Mouse (Mus musculus) forebrain, postnatal 0 days (tissue): ENCODE results near the gene Apba2. TPM values are rescaled to one million over a fixed set of nuclear protein-coding genes. Genes with fewer than 3 reads are reported as not detected.

Source experiments
- ATAC-seq: fragments of 200-750 bp; cut with Nextera tagmentation; 2 replicates; pipeline ENCODE4 v1.8.0; 2017; ENCODE audit warnings: mild to moderate bottlenecking, moderate library complexity
- DNase-seq: peaks from one replicate; pipeline ENCODE4 v3.0.0-alpha.2; 2015
- H3K27ac ChIP-seq: fragments of 300-500 bp; sonication (generic); 2 replicates; pipeline ENCODE4 v1.5.1; 2014; ENCODE audit warnings: low read depth, mild to moderate bottlenecking, antibody characterized with exemption, low read length, moderate library complexity, mixed read lengths
- H3K27me3 ChIP-seq: fragments of 300-500 bp; sonication (generic); 2 replicates; pipeline ENCODE4 v1.6.1; 2014; ENCODE audit warnings: mild to moderate bottlenecking, low read length, mixed read lengths; ENCODE audit not compliant: insufficient read depth
- H3K36me3 ChIP-seq: fragments of 300-500 bp; sonication (generic); 2 replicates; pipeline ENCODE4 v1.6.1; 2014; ENCODE audit warnings: mild to moderate bottlenecking, moderate library complexity; ENCODE audit not compliant: insufficient read depth
- H3K4me1 ChIP-seq: fragments of 300-500 bp; sonication (generic); 2 replicates; pipeline ENCODE4 v1.6.1; 2014; ENCODE audit warnings: antibody characterized with exemption; ENCODE audit not compliant: insufficient read depth
- H3K4me2 ChIP-seq: fragments of 300-500 bp; sonication (generic); 2 replicates; pipeline ENCODE4 v1.6.1; 2014; ENCODE audit warnings: low read depth, mild to moderate bottlenecking, moderate library complexity
- H3K4me3 ChIP-seq: fragments of 300-500 bp; sonication (generic); 2 replicates; pipeline ENCODE4 v1.5.1; 2014; ENCODE audit warnings: low read depth, low read length, mixed read lengths
- H3K9ac ChIP-seq: fragments of 300-500 bp; sonication (generic); 2 replicates; pipeline ENCODE4 v1.6.1; 2014; ENCODE audit warnings: mild to moderate bottlenecking
- H3K9me3 ChIP-seq: fragments of 300-500 bp; sonication (generic); 2 replicates; pipeline ENCODE4 v1.6.1; 2016; ENCODE audit warnings: low read length
- CTCF ChIP-seq: sonication (generic); IDR thresholded peaks from 2 replicates; pipeline ENCODE4 v1.5.1; 2016; ENCODE audit warnings: antibody characterized with exemption, control low read depth, low read depth
- WGBS: fragments of 180-500 bp; shearing (Covaris S2); extraction: QIAGEN DNeasy Blood & Tissue Kit; methylation state at CpG from one replicate; pipeline ENCODE4 v1.1.7; 2014; 5-methylcytosine and 5-hydroxymethylcytosine counted together
- polyA plus RNA-seq: library from polyadenylated mRNA; unstranded; fragments of >200 nt; fragmentation: Nextera tagmentation; extraction: Ambion mirVana; gene quantifications from 2 replicates; pipeline ENCODE4 v1.2.1, GENCODE M21; 2015
- total RNA-seq: library from RNA; depleted of rRNA; stranded (reverse); fragments of >200 nt; gene quantifications from 2 replicates; pipeline ENCODE4 v1.2.3, GENCODE M21; 2014

Apba2 gene
- total and polyA plus RNA-seq, 2 experiments from 2014 or later = 227 to 332 TPM

- ATAC-seq = no peak
- H3K4me1 ChIP-seq = no peaks in the 10 kb centered on the region
- H3K4me2 ChIP-seq = no peak overlapping the region
- no peaks in the 10 kb centered on the region for H3K36me3 ChIP-seq
- H3K4me3 ChIP-seq = no peak overlapping the region
- H3K9ac ChIP-seq = no peak overlapping the region
- H3K27me3 ChIP-seq = no peaks in the 10 kb centered on the region
- H3K9me3 ChIP-seq = no peaks in the 10 kb centered on the region
- 80% methylated on average over 5 of the region's 5 CpGs for WGBS
- no peak for TF ChIP-seq CTCF
- no peak overlapping the region for H3K27ac ChIP-seq
- no peak for DNase-seq
These were observed 164.3 kb downstream of the Apba2 start for GRCm38 (mm10) chr7:64665716-64666298.

- H3K4me3 ChIP-seq = no peak overlapping the region
- no peaks in the 10 kb centered on the region for H3K9me3 ChIP-seq
- ATAC-seq = no peak
- no peak overlapping the region for H3K9ac ChIP-seq
- WGBS = 94% methylated on average over 4 of the region's 4 CpGs
- no peak overlapping the region for H3K4me2 ChIP-seq
- H3K27me3 ChIP-seq = no peaks in the 10 kb centered on the region
- H3K4me1 ChIP-seq = no peaks in the 10 kb centered on the region
- H3K27ac ChIP-seq = no peak overlapping the region
- DNase-seq = no peak
- H3K36me3 ChIP-seq = no peaks in the 10 kb centered on the region
- TF ChIP-seq CTCF = no peak
These were observed 166.5 kb downstream of the Apba2 start for GRCm38 (mm10) chr7:64667959-64668358.

- Histone ChIP-seq H3K4me2 (no peak overlapping the region), H3K27ac (0 out of 2 replicates have a peak overlapping the region, but pooled peaks have one; percentile 21), H3K9ac (no peak overlapping the region), H3K4me3 (no peak overlapping the region), H3K36me3 (no peaks in the 10 kb centered on the region), H3K27me3 (no peaks in the 10 kb centered on the region), H3K4me1 (no peaks in the 10 kb centered on the region), H3K9me3 (no peaks in the 10 kb centered on the region)
- DNase-seq (peak; percentile 46), ATAC-seq (peak; percentile 50)
- WGBS = 66% methylated on average over 10 of the region's 10 CpGs
- no peak for TF ChIP-seq CTCF
These were observed 178.4 kb downstream of the Apba2 start for GRCm38 (mm10) chr7:64679771-64680479.

GRCm38 (mm10) chr7:64684893-64685292 is 183.4 kb downstream of the Apba2 start:
- ATAC-seq = no peak
- H3K27me3 ChIP-seq = no peaks in the 10 kb centered on the region
- no peak for DNase-seq
- H3K4me2 ChIP-seq = no peak overlapping the region
- no peak overlapping the region for H3K9ac ChIP-seq
- H3K36me3 ChIP-seq = no peaks in the 10 kb centered on the region
- WGBS = 57% methylated on average over 4 of the region's 4 CpGs
- H3K4me3 ChIP-seq = no peak overlapping the region
- H3K9me3 ChIP-seq = no peaks in the 10 kb centered on the region
- H3K27ac ChIP-seq = no peak overlapping the region
- peaks cover 6% of the 10 kb centered on the region; the same call in 1 of the 2 replicates for H3K4me1 ChIP-seq
- TF ChIP-seq CTCF = no peak

- ATAC-seq (peak; percentile 73), DNase-seq (no peak)
- H3K9ac ChIP-seq = no peak overlapping the region
- peaks cover 6% of the 10 kb centered on the region; the same call in 1 of the 2 replicates for H3K4me1 ChIP-seq
- H3K9me3 ChIP-seq = no peaks in the 10 kb centered on the region
- no peak overlapping the region for H3K27ac ChIP-seq
- H3K27me3 ChIP-seq = no peaks in the 10 kb centered on the region
- no peak for TF ChIP-seq CTCF
- no peak overlapping the region for H3K4me3 ChIP-seq
- H3K36me3 ChIP-seq = no peaks in the 10 kb centered on the region
- WGBS = 37% methylated on average over 14 of the region's 14 CpGs
- no peak overlapping the region for H3K4me2 ChIP-seq
These were observed 186.8 kb downstream of the Apba2 start for GRCm38 (mm10) chr7:64688115-64688817.

- ATAC-seq (no peak), DNase-seq (no peak)
- no peaks in the 10 kb centered on the region for H3K9me3 ChIP-seq
- H3K27ac ChIP-seq = no peak overlapping the region
- no peak overlapping the region for H3K4me2 ChIP-seq
- no peak for TF ChIP-seq CTCF
- no peak overlapping the region for H3K9ac ChIP-seq
- no peak overlapping the region for H3K4me3 ChIP-seq
- WGBS = 89% methylated on average over 2 of the region's 2 CpGs
- H3K27me3 ChIP-seq = no peaks in the 10 kb centered on the region
- H3K36me3 ChIP-seq = 0 out of 2 replicates have a peak, but pooled peaks cover 6% of the 10 kb centered on the region
- peaks cover 13% of the 10 kb centered on the region; the same call in 1 of the 2 replicates for H3K4me1 ChIP-seq
These were observed 190.3 kb downstream of the Apba2 start for GRCm38 (mm10) chr7:64691831-64692230.

- Histone ChIP-seq H3K27me3 (no peaks in the 10 kb centered on the region), H3K9ac (no peak overlapping the region), H3K4me1 (peaks cover 21% of the 10 kb centered on the region; the same call in 1 of the 2 replicates), H3K4me2 (no peak overlapping the region), H3K36me3 (0 out of 2 replicates have a peak, but pooled peaks cover 6% of the 10 kb centered on the region), H3K27ac (no peak overlapping the region), H3K4me3 (no peak overlapping the region), H3K9me3 (no peaks in the 10 kb centered on the region)
- DNase-seq (no peak), ATAC-seq (no peak)
- WGBS = 97% methylated on average over 6 of the region's 6 CpGs
- no peak for TF ChIP-seq CTCF
These were observed 193.4 kb downstream of the Apba2 start for GRCm38 (mm10) chr7:64694937-64695336.
